Mouse (Mus musculus) heart, postnatal 14 days (tissue): ENCODE data around the gene Glb1. TPM values are rescaled to one million over a fixed set of nuclear protein-coding genes. Genes with fewer than 3 reads are reported as not detected.
"Not testable (repeated sequence)": the region's sequence is repeated elsewhere in the genome, so short reads cannot be mapped to it uniquely, and the experiment has no call there.

Experiments
- DNase-seq, 2 experiments: peaks; one replicate each; pipeline ENCODE4 v3.0.0; 2021 to 2022
- intact Hi-C: fragments of 180-260 bp; cut with DNase I; formaldehyde crosslinking; loops from one replicate; pipeline ENCODE4 v1.15.1; 2025
- total RNA-seq, 2 experiments: library from RNA; stranded (reverse); gene quantifications; 2 replicates each; pipeline ENCODE4 v1.2.3; 2021

The Glb1 gene
- total RNA-seq, 2 experiments from 2014 or later, result 18.5 to 19.2 TPM

GRCm38 (mm10) chr9:114389905-114390748, 10.7 kb upstream of the Glb1 start, which contains the start of gene Crtap:
TSS of gene Crtap (minus strand) at chr9:114390675.
- intact Hi-C loops, result loop anchor here (10.0 kb wide), 1 partner anchor 405 kb away; no protein-coding TSS in a partner anchor

GRCm38 (mm10) chr9:114390749-114391075, 10.2 kb upstream of the Glb1 start:
- intact Hi-C loops, result no loop called here
- no peak for DNase-seq

More at GRCm38 (mm10) chr9:114389905-114390748, 10.7 kb upstream of the Glb1 start, which contains the start of gene Crtap:
- DNase-seq, result peak; percentile 70 to 73

- intact Hi-C loops, DNase-seq: not testable (repeated sequence)
These were observed 6.7 kb upstream of the Glb1 start for GRCm38 (mm10) chr9:114394136-114394535.

- DNase-seq, result no peak
- intact Hi-C loops, result no loop called here
These were observed 6.2 kb upstream of the Glb1 start for GRCm38 (mm10) chr9:114394677-114395076.

- no peak for DNase-seq
- intact Hi-C loops, result no loop called here
These were observed 5.6 kb upstream of the Glb1 start for GRCm38 (mm10) chr9:114395258-114395657.

- intact Hi-C loops, result no loop called here
- DNase-seq, result no peak
These were observed 1.2 kb upstream of the Glb1 start for GRCm38 (mm10) chr9:114399680-114400079.

GRCm38 (mm10) chr9:114400588-114400948, 308 bp upstream of the Glb1 start:
- no peak for DNase-seq
- intact Hi-C loops, result no loop called here

GRCm38 (mm10) chr9:114401685-114402080, 807 bp downstream of the Glb1 start:
- intact Hi-C loops, result no loop called here
- no peak for DNase-seq

- intact Hi-C loops, result no loop called here
- no peak for DNase-seq
These were observed 6.8 kb downstream of the Glb1 start for GRCm38 (mm10) chr9:114407676-114408075.

GRCm38 (mm10) chr9:114410313-114410862, 9.5 kb downstream of the Glb1 start:
- no peak for DNase-seq
- intact Hi-C loops, result no loop called here

- no peak for DNase-seq
- intact Hi-C loops, result no loop called here
These were observed 10.4 kb downstream of the Glb1 start for GRCm38 (mm10) chr9:114411295-114411694.

- intact Hi-C loops, result no loop called here
- DNase-seq, result no peak
These were observed 11.5 kb downstream of the Glb1 start for GRCm38 (mm10) chr9:114412406-114412805.

GRCm38 (mm10) chr9:114413866-114414265, 13.0 kb downstream of the Glb1 start:
- intact Hi-C loops, result loop anchor here (2.0 kb wide), 1 partner anchor 85 kb away; no protein-coding TSS in a partner anchor
- DNase-seq, result no peak

- intact Hi-C loops, result loop anchor here (2.0 to 5.0 kb wide), 2 partner anchors 83 to 167 kb away; no protein-coding TSS in a partner anchor
- DNase-seq, result peak; percentile 28 to 62
These were observed 14.8 kb downstream of the Glb1 start for GRCm38 (mm10) chr9:114415701-114416100.

GRCm38 (mm10) chr9:114416646-114417517, 16.0 kb downstream of the Glb1 start:
- no peak for DNase-seq
- intact Hi-C loops, result loop anchor here (5.0 kb wide), 1 partner anchor 165 kb away; no protein-coding TSS in a partner anchor

- intact Hi-C loops, result loop anchor here (5.0 kb wide), 1 partner anchor 164 kb away; no protein-coding TSS in a partner anchor
- peak in 1 of 2 experiments; percentile 48 for DNase-seq
These were observed 17.3 kb downstream of the Glb1 start for GRCm38 (mm10) chr9:114418187-114418586.

GRCm38 (mm10) chr9:114420443-114420842, 19.6 kb downstream of the Glb1 start:
- DNase-seq, result no peak
- intact Hi-C loops, result no loop called here

GRCm38 (mm10) chr9:114421045-114421444, 20.2 kb downstream of the Glb1 start:
- DNase-seq, result no peak
- intact Hi-C loops, result no loop called here

- intact Hi-C loops, result no loop called here
- no peak for DNase-seq
These were observed 20.9 kb downstream of the Glb1 start for GRCm38 (mm10) chr9:114421797-114422196.

GRCm38 (mm10) chr9:114425576-114425975, 24.7 kb downstream of the Glb1 start:
- no peak for DNase-seq
- intact Hi-C loops, result no loop called here

- DNase-seq, result no peak
- intact Hi-C loops, result no loop called here
These were observed 25.3 kb downstream of the Glb1 start for GRCm38 (mm10) chr9:114426201-114426600.
